Mouse (Mus musculus) liver, embryonic 14.5 days (tissue): Measurements from ENCODE around the gene Calm1. TPM values are rescaled to one million over a fixed set of nuclear protein-coding genes. Genes with fewer than 3 reads are reported as not detected.

ENCODE experiments used
- ATAC-seq: fragments of 200-750 bp; cut with Nextera tagmentation; 2 replicates; pipeline ENCODE4 v1.8.0; 2017; ENCODE audit warnings: moderate number of reproducible peaks, mild to moderate bottlenecking, moderate library complexity; ENCODE audit not compliant: insufficient read depth
- DNase-seq, 3 experiments: peaks; one replicate each; pipeline ENCODE4 v3.0.0-alpha.2; 2012 to 2013; ENCODE audit warnings: low read depth in 3 of 3, low spot score in 3 of 3
- H3K27ac ChIP-seq: fragments of 300-500 bp; sonication (generic); 2 replicates; pipeline ENCODE4 v1.5.1; 2014; ENCODE audit warnings: moderate library complexity, mild to moderate bottlenecking, control low read depth, inconsistent platforms
- H3K27me3 ChIP-seq: fragments of 300-500 bp; sonication (generic); 2 replicates; pipeline ENCODE4 v1.6.1; 2014; ENCODE audit warnings: mild to moderate bottlenecking, low read length, moderate library complexity; ENCODE audit not compliant: control insufficient read depth, insufficient read depth
- H3K36me3 ChIP-seq: fragments of 300-500 bp; sonication (generic); replicated peaks from 2 replicates; pipeline ENCODE4 v1.6.1; 2014; ENCODE audit warnings: low read depth; ENCODE audit not compliant: control insufficient read depth, insufficient read depth
- H3K4me1 ChIP-seq, 2 experiments: fragments of 200-500 bp in 1 of 2; fragments of 300-500 bp in 1 of 2; sonication (generic) in 1 of 2; replicated peaks; 2 replicates each; pipeline ENCODE4 v1.6.1; 2012 to 2014; ENCODE audit warnings: antibody characterized with exemption in 1 of 2, inconsistent platforms in 1 of 2, low read length in 1 of 2; ENCODE audit not compliant: control insufficient read depth in 2 of 2, insufficient read depth in 2 of 2
- H3K4me2 ChIP-seq: fragments of 300-500 bp; sonication (generic); 2 replicates; pipeline ENCODE4 v1.6.1; 2014; ENCODE audit warnings: low read depth, mild to moderate bottlenecking, control low read depth, moderate library complexity
- H3K4me3 ChIP-seq, 2 experiments: fragments of 200-500 bp in 1 of 2; fragments of 300-500 bp in 1 of 2; sonication (generic) in 1 of 2; 2 replicates each; pipeline ENCODE4 v1.5.1; 2012 to 2014; ENCODE audit warnings: low read depth in 2 of 2, low read length in 2 of 2, mild to moderate bottlenecking in 2 of 2, control low read depth in 1 of 2, inconsistent platforms in 1 of 2, moderate library complexity in 1 of 2; ENCODE audit not compliant: insufficient read depth in 1 of 2
- H3K9ac ChIP-seq: fragments of 300-500 bp; sonication (generic); replicated peaks from 2 replicates; pipeline ENCODE4 v1.6.1; 2014; ENCODE audit warnings: mild to moderate bottlenecking, control low read depth, moderate library complexity
- H3K9me3 ChIP-seq: fragments of 300-500 bp; sonication (generic); 2 replicates; pipeline ENCODE4 v1.6.1; 2016; ENCODE audit warnings: low read length, mixed read lengths; ENCODE audit not compliant: control insufficient read depth
- CTCF ChIP-seq: IDR thresholded peaks from 2 replicates; pipeline ENCODE4 v1.5.1; 2016; ENCODE audit warnings: antibody characterized with exemption, low read depth, control low read depth
- EP300 ChIP-seq: IDR thresholded peaks from 2 replicates; pipeline ENCODE4 v1.6.1; 2016; ENCODE audit warnings: antibody characterized with exemption, low read depth
- WGBS: fragments of 180-500 bp; shearing (Covaris S2); extraction: QIAGEN DNeasy Blood & Tissue Kit; methylation state at CpG from one replicate; pipeline ENCODE4 v1.1.7; 2014; ENCODE audit not compliant: insufficient replicate concordance; 5-methylcytosine and 5-hydroxymethylcytosine counted together
- polyA plus RNA-seq, 2 experiments: library from polyadenylated mRNA; depleted of rRNA in 1 of 2; stranded (reverse) in 1 of 2; unstranded in 1 of 2; fragments of >200 nt; fragmentation: Nextera tagmentation in 1 of 2; extraction: Ambion mirVana in 1 of 2; gene quantifications; 2 replicates each; pipeline versions ENCODE4 v1.2.1 to v1.2.3; 2012 to 2014

Calm1 gene
- polyA plus RNA-seq (2012; rRNA removed) (72.9 and 115 TPM in 2 replicates), polyA plus RNA-seq (2014; fragmentation: Nextera tagmentation; extraction: Ambion mirVana) (553 and 571 TPM in 2 replicates)

- DNase-seq = peak; percentile 81 to 89 (median 87)
- Histone ChIP-seq H3K9ac (peak within 1 kb of the TSS; percentile 90), H3K4me2 (peak within 1 kb of the TSS; percentile 95), H3K4me1 (peaks cover 4 to 6% of the 10 kb centered on the region in 2 experiments; a peak in 3 of 4 replicates), H3K27ac (peak within 1 kb of the TSS; percentile 81), H3K36me3 (peaks cover 16% of the 10 kb centered on the region), H3K4me3 (peak within 1 kb of the TSS; percentile 76 to 95), H3K27me3 (no peaks in the 10 kb centered on the region), H3K9me3 (no peaks in the 10 kb centered on the region)
- under 1% methylated on average over 58 of the region's 58 CpGs for WGBS
- TF ChIP-seq EP300 = no peak
- TF ChIP-seq CTCF = peak; percentile 15
- peak; percentile 81 for ATAC-seq
Observed at GRCm38 (mm10) chr12:100198967-100199660, at the start of gene Calm1. Calm1 (plus strand) TSS chr12:100199435.

- no peak overlapping the region for H3K27ac ChIP-seq
- WGBS = 85% methylated on average over 7 of the region's 7 CpGs
- no peaks in the 10 kb centered on the region for H3K9me3 ChIP-seq
- no peak for TF ChIP-seq CTCF
- TF ChIP-seq EP300 = no peak
- ATAC-seq = no peak
- no peaks in the 10 kb centered on the region for H3K4me1 ChIP-seq
- no peak overlapping the region for H3K9ac ChIP-seq
- no peaks in the 10 kb centered on the region for H3K27me3 ChIP-seq
- H3K4me3 ChIP-seq = no peak overlapping the region
- no peak overlapping the region for H3K4me2 ChIP-seq
- peaks cover 16% of the 10 kb centered on the region for H3K36me3 ChIP-seq
- no peak for DNase-seq
Observed at GRCm38 (mm10) chr12:100152466-100152865, 46.8 kb upstream of the Calm1 start.

- under 1% methylated on average over 26 of the region's 26 CpGs for WGBS
- peak within 1 kb of the TSS; percentile 75 to 96 for H3K4me3 ChIP-seq
- peak within 1 kb of the TSS; percentile 51 for H3K27ac ChIP-seq
- H3K9ac ChIP-seq = peak within 1 kb of the TSS; percentile 78
- H3K4me2 ChIP-seq = peak within 1 kb of the TSS; percentile 86
- no peaks in the 10 kb centered on the region for H3K27me3 ChIP-seq
- ATAC-seq = peak; percentile 100
- peak; percentile 82 to 86 (median 85) for DNase-seq
- H3K36me3 ChIP-seq = no peaks in the 10 kb centered on the region
- peak; percentile 49 for TF ChIP-seq CTCF
- TF ChIP-seq EP300 = no peak
- H3K9me3 ChIP-seq = no peaks in the 10 kb centered on the region
- peaks cover 8 to 10% of the 10 kb centered on the region in 2 experiments for H3K4me1 ChIP-seq
Observed at GRCm38 (mm10) chr12:100159261-100159975, 39.8 kb upstream of the Calm1 start, which contains the start of gene Nrde2. Nrde2 (minus strand) TSS chr12:100159653.

GRCm38 (mm10) chr12:100164991-100165500 lies 34.2 kb upstream of the Calm1 start:
- ATAC-seq (no peak), DNase-seq (no peak)
- no peak overlapping the region for H3K4me3 ChIP-seq
- H3K4me1 ChIP-seq = peaks cover 0 to under 1% of the 10 kb centered on the region in 2 experiments; a peak in 1 of 4 replicates
- TF ChIP-seq CTCF = no peak
- TF ChIP-seq EP300 = no peak
- no peak overlapping the region for H3K27ac ChIP-seq
- 63% methylated on average over 7 of the region's 7 CpGs for WGBS
- no peaks in the 10 kb centered on the region for H3K36me3 ChIP-seq
- H3K27me3 ChIP-seq = no peaks in the 10 kb centered on the region
- H3K4me2 ChIP-seq = no peak overlapping the region
- no peak overlapping the region for H3K9ac ChIP-seq
- H3K9me3 ChIP-seq = no peaks in the 10 kb centered on the region

GRCm38 (mm10) chr12:100166177-100166576 lies 33.1 kb upstream of the Calm1 start:
- Histone ChIP-seq H3K27me3 (no peaks in the 10 kb centered on the region), H3K9ac (no peak overlapping the region), H3K27ac (no peak overlapping the region), H3K36me3 (no peaks in the 10 kb centered on the region), H3K4me1 (no peaks in the 10 kb centered on the region), H3K4me3 (no peak overlapping the region), H3K4me2 (no peak overlapping the region), H3K9me3 (no peaks in the 10 kb centered on the region)
- ATAC-seq (no peak), DNase-seq (no peak)
- TF ChIP-seq EP300 = no peak
- TF ChIP-seq CTCF = peak; percentile 54
- 26% methylated on average over 3 of the region's 3 CpGs for WGBS
